Mouse (Mus musculus): Measurements from ENCODE around the gene Spon1. TPM values are rescaled to one million over a fixed set of nuclear protein-coding genes. Genes with fewer than 3 reads are reported as not detected.

Spon1 gene
- polyA plus RNA-seq, 1 experiment from 2014 or later = 35.1 TPM

DNA sequence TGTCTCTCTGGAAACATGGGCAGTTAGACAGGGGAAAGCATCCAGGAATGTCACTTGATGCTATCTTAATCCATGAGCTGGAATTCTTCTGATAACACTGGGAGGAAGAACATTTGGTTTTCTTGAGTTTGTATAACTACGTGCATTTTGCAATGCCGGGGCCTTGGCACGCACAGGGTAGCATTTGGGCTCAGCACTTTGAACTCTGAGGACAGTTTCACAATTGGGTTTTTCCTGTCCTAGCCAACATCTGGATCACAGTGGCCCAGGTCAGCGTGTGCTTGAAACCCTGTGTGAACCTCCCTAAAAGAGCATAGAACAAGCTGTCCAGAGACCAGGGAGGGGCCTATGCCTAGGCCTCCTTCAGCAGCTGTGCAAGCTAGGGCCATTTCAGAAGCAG is 196.3 kb downstream of the Spon1 start:
- DNase-seq (ENCODE audit: low spot score) = peak; percentile 82
- H3K4me2 ChIP-seq (replicated peaks; ENCODE audit: low read depth, low read length) = no peak overlapping the region
- peak; percentile 88 for TF ChIP-seq EP300 (IDR thresholded peaks at IDR 0.05)
- TF ChIP-seq CTCF (IDR thresholded peaks at IDR 0.05) = no peak
- no peaks in the 10 kb centered on the region for H3K27me3 ChIP-seq (replicated peaks; ENCODE audit: insufficient read depth, low read length)
- H3K4me3 ChIP-seq (ENCODE audit: low read depth, low read length) = no peak overlapping the region
- no peaks in the 10 kb centered on the region for H3K36me3 ChIP-seq (ENCODE audit: insufficient read depth, low read length)
- WGBS = 62% methylated on average over 4 of the region's 4 CpGs
- ATAC-seq = peak; percentile 72
- no peaks in the 10 kb centered on the region for H3K9me3 ChIP-seq (ENCODE audit: low read length)
- H3K27ac ChIP-seq (ENCODE audit: low read length) = no peak overlapping the region
- H3K4me1 ChIP-seq (ENCODE audit: insufficient read depth, low read depth, low read length) = no peaks in the 10 kb centered on the region
- H3K9ac ChIP-seq (replicated peaks; ENCODE audit: low read depth) = no peak overlapping the region

DNA sequence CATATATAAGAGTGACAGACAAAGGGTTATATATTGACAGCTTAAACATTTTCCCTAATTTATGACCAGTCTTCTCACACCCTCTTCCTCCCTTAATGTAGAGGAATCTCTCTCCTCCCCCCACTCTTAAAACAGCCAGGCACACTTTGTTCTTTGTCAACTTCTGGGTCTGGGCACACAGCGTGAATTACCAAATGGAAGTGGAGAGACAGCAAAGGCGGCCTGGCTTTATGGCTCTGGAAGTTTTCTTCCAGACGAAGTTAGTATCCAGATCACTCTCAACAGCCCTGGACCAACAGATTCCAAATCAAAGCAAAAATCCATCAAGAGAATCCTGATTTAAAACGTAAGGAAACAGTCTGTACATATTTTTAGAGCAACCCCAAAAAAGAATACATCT is 198.0 kb downstream of the Spon1 start:
- ATAC-seq = peak; percentile 4; the same call in 1 of the 2 replicates

DNA sequence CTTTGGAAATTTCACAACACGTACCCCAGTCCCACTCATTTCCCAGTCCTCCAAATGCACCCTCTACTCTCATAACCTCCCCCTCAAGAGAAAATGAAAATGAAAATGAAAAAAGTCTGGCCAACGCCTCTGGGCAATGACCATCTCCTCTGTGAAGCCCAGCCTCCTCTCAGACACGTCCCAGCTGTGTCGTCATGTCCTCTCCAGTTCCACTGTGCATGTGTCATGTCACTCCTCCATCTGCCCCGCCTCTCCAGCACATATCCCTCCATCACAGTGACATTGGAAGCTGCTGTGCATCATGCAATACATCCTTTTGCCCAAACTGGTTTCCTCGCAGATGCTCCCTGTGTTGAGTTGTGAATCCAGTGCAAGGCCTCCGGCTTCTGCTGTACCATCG is 199.8 kb downstream of the Spon1 start:
- Histone ChIP-seq H3K4me2 (replicated peaks; ENCODE audit: low read depth, low read length) (no peak overlapping the region), H3K4me1 (ENCODE audit: insufficient read depth, low read depth, low read length) (no peaks in the 10 kb centered on the region), H3K36me3 (ENCODE audit: insufficient read depth, low read length) (no peaks in the 10 kb centered on the region), H3K27ac (ENCODE audit: low read length) (no peak overlapping the region), H3K27me3 (replicated peaks; ENCODE audit: insufficient read depth, low read length) (no peaks in the 10 kb centered on the region), H3K9ac (replicated peaks; ENCODE audit: low read depth) (no peak overlapping the region), H3K4me3 (ENCODE audit: low read depth, low read length) (no peak overlapping the region), H3K9me3 (ENCODE audit: low read length) (no peaks in the 10 kb centered on the region)
- ATAC-seq = no peak
- WGBS = 65% methylated on average over 8 of the region's 8 CpGs
- no peak for TF ChIP-seq CTCF (IDR thresholded peaks at IDR 0.05)
- no peak for TF ChIP-seq EP300 (IDR thresholded peaks at IDR 0.05)
- DNase-seq (ENCODE audit: low spot score) = peak; percentile 52

More for the DNA sequence above, 198.0 kb downstream of the Spon1 start:
- H3K4me2 ChIP-seq (replicated peaks; ENCODE audit: low read depth, low read length) = no peak overlapping the region
- H3K27ac ChIP-seq (ENCODE audit: low read length) = peak overlapping the region; percentile 62
- TF ChIP-seq EP300 (IDR thresholded peaks at IDR 0.05) = peak; percentile 58; the same call in 1 of the 2 replicates
- TF ChIP-seq CTCF (IDR thresholded peaks at IDR 0.05) = no peak
- no peak overlapping the region for H3K4me3 ChIP-seq (ENCODE audit: low read depth, low read length)
- no peaks in the 10 kb centered on the region for H3K4me1 ChIP-seq (ENCODE audit: insufficient read depth, low read depth, low read length)
- H3K9me3 ChIP-seq (ENCODE audit: low read length) = no peaks in the 10 kb centered on the region
- peak; percentile 67 for DNase-seq (ENCODE audit: low spot score)
- H3K36me3 ChIP-seq (ENCODE audit: insufficient read depth, low read length) = no peaks in the 10 kb centered on the region
- WGBS = 44% methylated on average over 4 of the region's 4 CpGs
- H3K27me3 ChIP-seq (replicated peaks; ENCODE audit: insufficient read depth, low read length) = no peaks in the 10 kb centered on the region
- H3K9ac ChIP-seq (replicated peaks; ENCODE audit: low read depth) = no peak overlapping the region

DNA sequence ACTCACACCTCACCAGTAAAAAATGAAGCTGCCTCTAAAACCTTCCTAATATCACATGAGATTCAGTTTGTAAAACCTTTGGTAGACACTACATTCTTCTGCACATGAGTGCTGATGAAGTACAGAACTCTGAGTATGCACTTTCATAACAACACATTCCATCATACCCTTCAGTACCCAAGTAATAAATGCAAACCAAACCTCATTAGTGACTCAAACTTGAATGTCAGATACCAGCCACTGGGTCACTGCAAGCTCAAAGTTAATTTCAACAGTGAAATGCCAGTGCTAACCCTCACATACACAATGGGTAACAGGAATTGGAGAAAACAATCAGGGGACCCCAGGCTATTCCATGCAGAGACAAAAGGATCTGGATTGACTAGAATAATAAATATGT is 203.4 kb downstream of the Spon1 start:
- Histone ChIP-seq H3K27ac (ENCODE audit: low read length) (no peak overlapping the region), H3K4me1 (ENCODE audit: insufficient read depth, low read depth, low read length) (no peaks in the 10 kb centered on the region), H3K27me3 (replicated peaks; ENCODE audit: insufficient read depth, low read length) (no peaks in the 10 kb centered on the region), H3K4me2 (replicated peaks; ENCODE audit: low read depth, low read length) (no peak overlapping the region), H3K36me3 (ENCODE audit: insufficient read depth, low read length) (no peaks in the 10 kb centered on the region), H3K4me3 (ENCODE audit: low read depth, low read length) (no peak overlapping the region), H3K9ac (replicated peaks; ENCODE audit: low read depth) (no peak overlapping the region), H3K9me3 (ENCODE audit: low read length) (no peaks in the 10 kb centered on the region)
- ATAC-seq (no peak), DNase-seq (ENCODE audit: low spot score) (no peak)
- TF ChIP-seq EP300 (IDR thresholded peaks at IDR 0.05) (no peak), CTCF (IDR thresholded peaks at IDR 0.05) (no peak)

DNA sequence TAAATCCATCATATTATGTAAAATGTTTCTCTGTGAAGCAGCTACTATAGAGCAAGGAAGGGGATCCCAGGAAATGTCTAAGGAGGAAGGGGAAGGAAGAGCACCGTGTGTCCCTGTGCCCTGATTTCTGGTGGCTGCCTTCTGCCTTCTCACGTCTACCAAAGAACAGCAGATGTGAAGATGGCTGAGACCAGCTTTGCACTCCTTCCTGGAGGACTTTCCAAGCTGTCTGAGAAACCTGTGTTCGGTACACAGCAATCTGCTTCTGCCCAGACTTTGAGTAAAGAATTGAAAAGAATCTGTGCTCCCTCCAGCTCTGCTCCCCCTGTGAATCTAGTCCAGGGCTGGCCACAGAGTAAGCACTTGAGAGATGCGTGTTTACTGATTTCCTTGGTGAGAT is 206.7 kb downstream of the Spon1 start:
- 55% methylated on average over 4 of the region's 4 CpGs for WGBS
- H3K4me2 ChIP-seq (replicated peaks; ENCODE audit: low read depth, low read length) = no peak overlapping the region
- no peak overlapping the region for H3K9ac ChIP-seq (replicated peaks; ENCODE audit: low read depth)
- no peaks in the 10 kb centered on the region for H3K9me3 ChIP-seq (ENCODE audit: low read length)
- no peaks in the 10 kb centered on the region for H3K27me3 ChIP-seq (replicated peaks; ENCODE audit: insufficient read depth, low read length)
- ATAC-seq (no peak), DNase-seq (ENCODE audit: low spot score) (no peak)
- H3K27ac ChIP-seq (ENCODE audit: low read length) = no peak overlapping the region
- TF ChIP-seq CTCF (IDR thresholded peaks at IDR 0.05) (no peak), EP300 (IDR thresholded peaks at IDR 0.05) (no peak)
- no peaks in the 10 kb centered on the region for H3K4me1 ChIP-seq (ENCODE audit: insufficient read depth, low read depth, low read length)
- H3K36me3 ChIP-seq (ENCODE audit: insufficient read depth, low read length) = no peaks in the 10 kb centered on the region
- H3K4me3 ChIP-seq (ENCODE audit: low read depth, low read length) = no peak overlapping the region

DNA sequence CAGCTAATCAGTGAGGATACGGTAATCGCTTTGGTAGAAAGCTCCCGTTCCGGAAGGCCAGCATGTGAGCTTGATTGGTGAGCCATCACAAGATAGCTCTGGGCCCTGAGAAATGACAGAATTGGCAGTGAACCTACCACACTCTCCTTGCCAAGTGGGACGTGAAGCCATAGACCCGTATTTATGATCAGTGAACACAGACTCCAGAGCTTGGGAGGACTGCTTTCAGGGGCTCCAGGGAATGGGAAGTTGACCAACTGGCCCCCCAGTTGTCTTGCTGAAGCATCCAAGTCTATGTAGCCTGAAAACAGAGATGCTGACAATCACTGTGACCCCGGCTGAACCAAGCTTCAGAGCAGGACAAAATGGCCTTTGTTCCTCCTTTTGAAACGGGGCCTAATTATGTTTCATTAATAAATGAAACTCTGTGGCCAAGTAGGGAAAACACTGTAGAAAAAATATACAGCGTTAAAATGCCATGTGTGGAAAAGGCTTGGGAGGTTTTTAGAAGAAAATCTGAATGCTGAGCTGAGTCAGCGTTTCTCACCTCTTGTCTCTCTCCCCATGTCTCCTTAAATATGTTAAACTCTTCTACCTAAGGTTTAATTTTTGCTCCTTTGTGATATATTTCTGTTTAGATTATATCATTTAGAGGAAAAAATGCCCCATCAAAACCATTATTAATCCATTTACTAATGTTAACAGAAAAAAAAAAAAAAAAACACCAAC is 220.8 kb downstream of the Spon1 start:
- no peak overlapping the region for H3K27ac ChIP-seq (ENCODE audit: low read length)
- ATAC-seq (no peak), DNase-seq (ENCODE audit: low spot score) (no peak)
- WGBS = 72% methylated on average over 10 of the region's 10 CpGs
- H3K27me3 ChIP-seq (replicated peaks; ENCODE audit: insufficient read depth, low read length) = no peaks in the 10 kb centered on the region
- H3K9me3 ChIP-seq (ENCODE audit: low read length) = 0 out of 2 replicates have a peak, but pooled peaks cover 3% of the 10 kb centered on the region
- no peaks in the 10 kb centered on the region for H3K36me3 ChIP-seq (ENCODE audit: insufficient read depth, low read length)
- no peaks in the 10 kb centered on the region for H3K4me1 ChIP-seq (ENCODE audit: insufficient read depth, low read depth, low read length)
- no peak overlapping the region for H3K9ac ChIP-seq (replicated peaks; ENCODE audit: low read depth)
- H3K4me3 ChIP-seq (ENCODE audit: low read depth, low read length) = no peak overlapping the region
- TF ChIP-seq EP300 (IDR thresholded peaks at IDR 0.05) = no peak
- TF ChIP-seq CTCF (IDR thresholded peaks at IDR 0.05) = no peak
- H3K4me2 ChIP-seq (replicated peaks; ENCODE audit: low read depth, low read length) = no peak overlapping the region
